Mouse (Mus musculus) effector memory CD4-positive, alpha-beta T cell, adult 5 months (primary cell): ENCODE measurements around the gene Atp1a3. TPM values are rescaled to one million over a fixed set of nuclear protein-coding genes. Genes with fewer than 3 reads are reported as not detected.

Experiments
- polyA plus RNA-seq: library from polyadenylated mRNA; unstranded; fragments of 100-300 nt; shearing (Covaris generic); gene quantifications from one replicate; pipeline ENCODE4 v1.2.1, GENCODE M21; 2017

The Atp1a3 gene
- polyA plus RNA-seq = 21.3 TPM

GRCm38 (mm10) chr7:25005421-25006065, at the start of gene Atp1a3:
Gene Atp1a3 (minus strand): TSS chr7:25005958.

DNA sequence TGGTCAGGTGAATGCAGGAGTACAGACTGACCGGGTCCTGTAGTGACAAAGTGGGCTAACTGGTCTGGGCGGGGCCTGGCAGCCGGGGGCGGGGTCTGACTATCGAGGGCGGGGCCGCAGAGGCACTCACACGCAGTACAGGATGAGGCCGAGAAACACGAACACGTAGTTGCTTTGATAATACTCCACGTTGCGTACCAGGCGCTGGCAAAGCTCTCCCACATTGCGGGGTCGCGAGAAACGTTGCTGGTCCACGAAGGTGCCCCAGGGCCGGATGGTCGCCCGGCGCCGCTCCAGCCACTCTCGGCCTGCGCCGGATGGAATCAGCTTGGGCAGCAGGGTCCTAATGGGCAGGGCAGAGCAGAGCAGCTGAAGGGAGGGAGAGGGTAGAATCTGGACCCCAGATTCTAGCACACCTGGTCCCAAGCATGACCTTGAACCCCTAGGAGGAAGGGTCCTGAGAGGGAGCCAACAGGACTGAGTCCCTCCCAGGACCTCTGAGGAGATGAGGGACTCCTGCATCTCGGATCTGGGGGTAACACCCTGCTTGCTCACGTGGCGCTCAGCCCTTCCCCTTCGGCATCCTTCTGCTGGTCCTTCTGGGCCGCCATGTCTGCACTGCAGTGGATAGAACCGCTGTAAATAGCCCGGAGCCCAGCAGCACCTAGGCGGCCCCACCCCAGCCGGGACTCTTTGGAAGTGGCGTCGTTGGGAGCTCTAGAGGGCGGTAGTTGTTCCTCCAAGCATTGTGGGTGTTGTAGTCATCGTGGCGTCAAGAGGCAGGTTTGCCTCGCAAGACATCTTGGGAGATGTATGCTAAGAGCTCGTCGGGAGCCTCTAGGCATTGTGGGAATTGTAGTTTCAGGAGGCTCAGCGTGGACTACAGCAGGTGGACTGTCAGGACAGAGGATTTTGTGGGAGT, 33.5 kb downstream of the Atp1a3 start, which contains the start of gene Rabac1:
Rabac1 (minus strand) TSS at position 783 of the 922 bp plus-strand sequence.

GRCm38 (mm10) chr7:24944257-24944950, 61.4 kb downstream of the Atp1a3 start, which contains the start of gene Gm4881:
Gene Gm4881 (minus strand): TSS chr7:24944494.

Other genes with a start within 250 kb of the Atp1a3 start
- gene Cd177, start 245.6 kb downstream of the Atp1a3 start, polyA plus RNA-seq = not detected
- not detected for gene Ceacam10, start 228.8 kb downstream of the Atp1a3 start, polyA plus RNA-seq
- gene Gm9844, start 143.7 kb downstream of the Atp1a3 start, polyA plus RNA-seq = 27.8 TPM
- gene Lypd4, start 136.0 kb downstream of the Atp1a3 start, polyA plus RNA-seq = not detected
- not detected for gene Dmrtc2, start 135.9 kb downstream of the Atp1a3 start, polyA plus RNA-seq
- 4,849 TPM for gene Rps19, start 121.6 kb downstream of the Atp1a3 start, polyA plus RNA-seq
- gene Cd79a, start 108.6 kb downstream of the Atp1a3 start, polyA plus RNA-seq = 2.1 TPM
- 1,125 TPM for gene Arhgef1, start 103.0 kb downstream of the Atp1a3 start, polyA plus RNA-seq
- gene Gm4881, start 61.5 kb downstream of the Atp1a3 start, polyA plus RNA-seq = not detected
- gene Rabac1, start 33.2 kb downstream of the Atp1a3 start, polyA plus RNA-seq = 808 TPM
- 2.6 TPM for gene Grik5, start 66.4 kb upstream of the Atp1a3 start, polyA plus RNA-seq
- gene Zfp574, start 66.6 kb upstream of the Atp1a3 start, polyA plus RNA-seq = 27.5 TPM
- 62.9 TPM for gene Pou2f2, start 173.8 kb upstream of the Atp1a3 start, polyA plus RNA-seq
- 118 TPM for gene Dedd2, start 214.7 kb upstream of the Atp1a3 start, polyA plus RNA-seq
- 1.9 TPM for gene Zfp526, start 215.5 kb upstream of the Atp1a3 start, polyA plus RNA-seq
- 88.4 TPM for gene Gsk3a, start 231.9 kb upstream of the Atp1a3 start, polyA plus RNA-seq
- gene Erf, start 244.8 kb upstream of the Atp1a3 start, polyA plus RNA-seq = 4.5 TPM